ENCODE assay signal across 16 mouse cellular contexts in genomic region chr3:152733011-152733410, GRCm38 (mm10).
"Had no signal": no experiment of that assay in that cellular context is flagged by ENCODE, and none has a peak within 500 bp of the region (broad histone marks: within the 10 kb centered on the region; RNA-seq: fewer than 3 reads in every experiment).

No protein-coding gene starts in this region.

- H3K4me1 ChIP-seq: neural tube, embryonic 12.5 days; neural tube, embryonic 15.5 days had no signal

- H3K9me3 ChIP-seq: kidney, embryonic 15.5 days; liver, embryonic 13.5 days; megakaryocyte, embryonic 14.5 days; midbrain, embryonic 13.5 days; neural tube, embryonic 12.5 days; neural tube, embryonic 15.5 days had no signal

- H3K4me3 ChIP-seq: kidney, embryonic 15.5 days; left cerebral cortex, adult 2 months; liver, embryonic 13.5 days; megakaryocyte, embryonic 14.5 days; midbrain, embryonic 13.5 days; neural tube, embryonic 12.5 days; neural tube, embryonic 15.5 days had no signal

- ATAC-seq: lung, postnatal 0 days; midbrain, embryonic 13.5 days had no signal

- H3K36me3 ChIP-seq: kidney, embryonic 15.5 days; liver, embryonic 13.5 days; midbrain, embryonic 13.5 days; neural tube, embryonic 12.5 days; neural tube, embryonic 15.5 days had no signal

- H3K9ac ChIP-seq: kidney, embryonic 15.5 days; liver, embryonic 13.5 days; midbrain, embryonic 13.5 days; neural tube, embryonic 12.5 days; neural tube, embryonic 15.5 days had no signal

- H3K4me2 ChIP-seq: kidney, embryonic 15.5 days; liver, embryonic 13.5 days; midbrain, embryonic 13.5 days; neural tube, embryonic 12.5 days; neural tube, embryonic 15.5 days had no signal

- H3K27ac ChIP-seq: kidney, embryonic 15.5 days; left cerebral cortex, adult 2 months; liver, embryonic 13.5 days; midbrain, embryonic 13.5 days; neural tube, embryonic 12.5 days; neural tube, embryonic 15.5 days had no signal

- H3K27me3 ChIP-seq: kidney, embryonic 15.5 days; liver, embryonic 13.5 days; megakaryocyte, embryonic 14.5 days; midbrain, embryonic 13.5 days; neural tube, embryonic 12.5 days; neural tube, embryonic 15.5 days had no signal

- DNase-seq: kidney, adult 8-10 months; kidney, postnatal 10 days; kidney, postnatal 36 days; layer of hippocampus, postnatal 36 days; liver, embryonic 13.5 days; lung, adult 2 months; lung, postnatal 36 days; thymus, adult 18-20 months; thymus, postnatal 36 days had no signal
